Mouse (Mus musculus) layer of hippocampus, postnatal 36 days (tissue): ENCODE measurements around the gene Slc9a8. TPM values are rescaled to one million over a fixed set of nuclear protein-coding genes. Genes with fewer than 3 reads are reported as not detected.

Source experiments
- DNase-seq, 2 experiments: peaks; one replicate each; pipeline ENCODE4 v3.0.0; 2022
- total RNA-seq, 2 experiments: library from RNA; stranded (reverse); gene quantifications; 2 replicates each; pipeline ENCODE4 v1.2.3; 2021

Gene Slc9a8
- total RNA-seq, 2 experiments from 2014 or later = 28.3 to 34.1 TPM

- DNase-seq = no peak
Measured at GRCm38 (mm10) chr2:167415970-167416563, 5.4 kb upstream of the Slc9a8 start.

GRCm38 (mm10) chr2:167417048-167417447, 4.5 kb upstream of the Slc9a8 start:
- DNase-seq = no peak

GRCm38 (mm10) chr2:167417694-167418093, 3.8 kb upstream of the Slc9a8 start:
- peak; percentile 40 to 55 for DNase-seq

DNA sequence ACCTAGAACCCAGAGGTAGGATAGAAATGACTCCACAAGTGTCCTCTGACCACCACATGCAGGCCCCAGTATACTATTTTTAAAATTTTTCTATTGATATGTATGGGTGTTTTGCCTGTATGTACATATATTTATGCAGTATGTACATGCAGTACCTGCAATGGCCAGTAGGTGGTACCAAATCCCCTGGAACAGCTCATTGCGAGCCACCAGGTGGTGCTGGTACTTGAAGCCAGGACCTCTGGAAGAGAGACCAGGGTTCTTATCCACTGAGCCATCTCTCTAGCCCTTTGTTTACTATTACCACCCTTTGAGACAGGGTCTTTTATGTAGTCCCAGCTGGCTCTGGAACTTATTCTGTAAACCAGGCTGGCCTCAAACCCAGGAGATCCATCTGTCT, 2.3 kb upstream of the Slc9a8 start:
- DNase-seq = no peak

DNA sequence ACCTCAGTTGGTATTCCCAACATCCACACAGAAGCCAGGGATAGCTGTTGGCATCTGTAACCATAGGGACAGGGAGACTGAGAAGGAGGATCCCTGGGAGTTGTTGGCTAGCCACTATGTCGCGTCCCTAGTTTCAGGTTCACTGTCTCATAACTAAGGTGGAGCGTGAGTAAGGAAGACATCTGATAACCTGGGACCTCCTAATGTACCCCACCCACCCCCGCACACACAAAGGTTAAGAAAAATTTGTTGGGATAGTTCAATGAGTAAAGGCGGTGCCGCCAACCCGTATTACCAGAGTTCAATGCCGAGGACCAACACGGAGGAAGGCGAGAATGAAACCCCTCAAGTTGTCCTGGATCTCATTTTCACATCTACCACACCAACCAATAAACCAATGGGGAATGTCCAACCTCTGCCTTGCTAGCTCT, 686 bp upstream of the Slc9a8 start:
- DNase-seq = no peak

GRCm38 (mm10) chr2:167422150-167422470, 598 bp downstream of the Slc9a8 start:
- DNase-seq = no peak

- DNase-seq = no peak
Measured at GRCm38 (mm10) chr2:167423031-167423611, 1.6 kb downstream of the Slc9a8 start.

DNA sequence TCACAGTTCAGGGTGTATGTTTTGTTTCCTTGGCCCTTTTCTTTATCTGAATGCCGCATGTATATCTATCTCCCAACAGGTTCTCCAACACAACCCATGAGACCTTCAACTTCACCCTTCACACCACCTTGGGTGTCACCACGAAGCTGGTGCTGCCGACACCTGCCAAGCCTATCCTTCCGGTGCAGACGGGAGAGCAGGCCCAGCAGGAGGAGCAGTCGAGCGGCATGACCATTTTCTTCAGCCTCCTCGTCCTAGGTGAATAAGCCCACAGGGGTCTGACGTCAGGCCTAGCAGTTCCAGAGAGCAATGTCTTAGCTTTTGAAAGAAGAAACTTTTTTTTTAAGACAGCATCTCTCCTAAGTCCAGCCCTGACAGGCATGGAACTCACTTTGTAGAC, 2.5 kb downstream of the Slc9a8 start:
- no peak for DNase-seq

DNA sequence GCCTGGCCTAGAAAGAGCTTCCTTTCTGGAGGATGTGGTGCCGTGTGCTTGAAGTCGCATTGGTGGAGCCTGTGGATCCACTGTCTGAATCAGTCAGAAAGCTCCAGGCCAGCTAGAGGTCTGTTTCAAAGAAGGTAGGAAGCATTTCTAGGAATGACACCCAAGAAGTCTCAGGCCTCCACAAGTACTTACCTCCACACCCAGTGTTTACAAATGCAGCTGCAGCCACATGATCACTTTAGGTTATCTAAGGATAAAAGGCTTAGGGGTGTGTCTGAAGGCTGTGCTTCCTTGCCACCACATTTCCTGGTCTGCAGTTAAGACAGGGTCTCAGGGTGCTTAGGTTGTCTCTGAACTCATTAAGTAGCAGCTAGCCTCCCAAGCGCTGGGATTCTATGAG, 3.0 kb downstream of the Slc9a8 start:
- DNase-seq = no peak

DNA sequence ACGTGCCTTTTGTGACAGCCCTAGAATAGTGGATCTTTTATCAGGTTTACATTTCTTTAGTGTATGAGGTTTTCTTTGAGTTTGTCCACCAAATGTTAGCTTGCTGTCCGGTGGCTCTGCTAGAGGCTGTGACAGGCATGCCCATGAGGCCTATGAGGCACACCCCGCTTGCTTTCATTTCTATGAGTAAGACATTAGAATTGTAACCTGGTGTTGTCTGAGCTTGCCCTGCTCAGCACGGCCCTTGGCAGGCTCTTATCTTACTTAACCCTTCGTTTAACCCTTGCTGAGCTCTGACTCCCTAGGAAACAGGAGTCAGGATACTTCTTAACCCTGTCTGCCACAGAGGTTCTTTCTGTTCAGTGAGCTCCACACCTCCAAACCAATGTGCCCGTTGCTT, 3.9 kb downstream of the Slc9a8 start:
- DNase-seq = no peak

- no peak for DNase-seq
Measured at GRCm38 (mm10) chr2:167429596-167429995, 8.1 kb downstream of the Slc9a8 start.

- DNase-seq = no peak
Measured at GRCm38 (mm10) chr2:167430737-167431417, 9.4 kb downstream of the Slc9a8 start.

- no peak for DNase-seq
Measured at GRCm38 (mm10) chr2:167431418-167431776, 9.9 kb downstream of the Slc9a8 start.

DNA sequence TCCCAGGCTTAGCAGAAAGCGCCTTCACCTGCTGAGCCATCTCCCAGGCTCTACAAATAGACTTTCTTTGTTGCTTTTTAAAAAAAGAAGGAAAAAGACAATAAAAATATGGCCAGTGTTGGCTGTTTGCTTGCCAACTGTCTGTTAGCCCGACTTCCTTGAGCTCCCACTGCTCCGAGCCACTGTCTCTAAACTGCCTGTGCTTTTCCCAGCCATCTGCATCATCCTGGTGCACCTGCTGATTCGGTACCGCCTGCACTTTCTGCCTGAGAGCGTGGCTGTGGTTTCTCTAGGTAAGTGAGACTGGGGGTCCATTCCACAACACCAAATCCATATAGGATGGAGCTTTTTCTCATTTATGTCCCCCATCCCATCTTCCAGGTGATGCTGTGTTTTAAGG, 13.1 kb downstream of the Slc9a8 start:
- no peak for DNase-seq

- DNase-seq = no peak
Measured at GRCm38 (mm10) chr2:167435631-167436030, 14.1 kb downstream of the Slc9a8 start.

- DNase-seq = no peak
Measured at GRCm38 (mm10) chr2:167436371-167436770, 14.9 kb downstream of the Slc9a8 start.

- no peak for DNase-seq
Measured at GRCm38 (mm10) chr2:167439422-167439821, 17.9 kb downstream of the Slc9a8 start.

- DNase-seq = no peak
Measured at GRCm38 (mm10) chr2:167443411-167444193, 22.1 kb downstream of the Slc9a8 start.

DNA sequence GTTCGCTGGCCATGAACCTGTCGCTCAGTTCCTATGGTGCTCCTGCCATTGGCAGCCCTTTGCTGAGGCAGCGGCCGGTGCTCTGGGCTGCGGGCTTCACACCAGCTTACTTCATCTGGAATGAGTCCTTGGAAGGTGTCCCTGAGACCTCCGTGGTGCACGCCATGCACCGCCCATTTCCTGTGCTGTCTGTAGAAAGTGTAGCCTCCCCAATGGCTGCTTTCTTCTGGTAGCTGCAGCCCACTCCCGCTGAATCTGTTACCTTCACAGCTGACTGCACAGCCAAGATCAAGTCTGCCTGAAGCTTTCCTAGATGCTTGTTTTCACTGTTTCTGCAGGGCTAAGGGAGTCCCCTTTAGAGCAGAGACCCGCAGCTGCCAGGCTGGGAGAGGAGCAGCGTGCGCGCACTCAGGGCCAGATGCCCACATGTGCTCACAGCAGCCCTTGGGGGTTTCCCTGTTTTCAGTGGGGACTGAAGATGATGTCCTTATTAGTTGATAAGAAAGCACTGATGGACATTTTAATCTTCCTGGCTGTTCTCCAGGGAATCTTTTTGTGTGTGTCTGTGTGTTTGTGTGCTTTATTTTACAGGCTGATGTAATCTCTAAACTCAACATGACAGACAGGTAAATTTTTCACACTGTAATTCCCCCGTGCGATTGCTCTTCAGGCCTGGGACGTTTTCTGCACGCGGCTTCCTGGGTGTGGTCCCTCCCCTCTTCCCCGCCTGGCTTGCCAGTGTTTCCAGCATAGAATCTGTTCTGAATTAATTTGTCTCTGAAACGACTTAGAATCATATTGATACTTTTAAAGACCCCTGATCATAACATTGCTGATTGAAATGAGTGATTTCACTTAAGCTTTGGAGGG, 24.6 kb downstream of the Slc9a8 start:
- no peak for DNase-seq

GRCm38 (mm10) chr2:167447207-167447606, 25.7 kb downstream of the Slc9a8 start:
- DNase-seq = no peak

DNA sequence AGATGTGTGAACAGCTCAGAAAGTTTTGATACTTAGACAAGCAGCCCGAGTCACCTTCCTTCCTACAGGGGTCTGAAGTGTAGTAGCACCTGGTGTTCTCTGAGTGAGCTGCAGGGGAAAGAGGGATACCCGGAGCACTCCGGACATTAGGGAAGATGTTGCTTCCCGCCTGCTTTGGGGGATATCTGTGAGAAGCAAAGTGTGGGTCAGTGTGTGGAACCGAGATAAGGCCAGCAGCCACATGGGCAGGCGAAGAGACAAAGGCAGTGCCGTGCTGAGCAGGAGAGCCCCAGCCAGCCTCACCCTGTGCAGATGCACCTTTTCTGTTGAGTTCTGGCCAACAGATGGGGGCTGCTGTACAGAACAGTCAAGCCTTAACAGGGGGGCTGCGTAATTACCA, 26.1 kb downstream of the Slc9a8 start:
- DNase-seq = no peak
